Mouse (Mus musculus): ENCODE measurements around the gene Rab30.

- TF ChIP-seq CTCF (IDR thresholded peaks at IDR 0.05; ENCODE audit: borderline replicate concordance, insufficient read depth, low read length) = no peak
- no peak for TF ChIP-seq POLR2A (IDR thresholded peaks at IDR 0.05; ENCODE audit: low read depth, low read length)
These were observed 25.0 kb downstream of the Rab30 start for GRCm38 (mm10) chr7:92766096-92767090.
